Mouse (Mus musculus): ENCODE data around the gene Tia1.

DNA sequence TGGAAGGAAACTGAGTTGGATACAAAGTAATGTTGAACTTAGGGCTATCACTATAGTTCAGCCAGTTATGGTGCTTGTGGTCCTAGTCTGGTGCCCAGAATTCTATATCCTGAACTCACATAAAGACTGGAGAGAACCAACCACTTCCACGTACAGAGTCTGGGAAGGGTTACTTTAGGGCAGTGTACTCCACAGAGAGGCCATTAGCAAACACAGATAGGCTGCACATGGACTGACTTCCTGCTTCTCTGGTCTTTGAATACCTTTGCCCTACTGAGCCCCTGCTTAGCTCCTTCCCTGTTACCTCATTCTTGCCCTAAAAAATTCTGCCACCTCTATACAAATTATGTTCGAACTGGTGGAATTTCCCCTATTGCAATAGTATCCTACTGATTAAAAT, 4.0 kb upstream of the Tia1 start:
- no peak for TF ChIP-seq CTCF (IDR thresholded peaks at IDR 0.05; ENCODE audit: control insufficient read depth, insufficient read depth, insufficient read length)
- no peak for TF ChIP-seq USF1 (IDR thresholded peaks at IDR 0.05; ENCODE audit: low read depth)

Measured in C2C12 (cell line).